Mouse (Mus musculus): Measurements from ENCODE around the gene BC107364. TPM values are rescaled to one million over a fixed set of nuclear protein-coding genes. Genes with fewer than 3 reads are reported as not detected.
"Not testable (repeated sequence)": the region's sequence is repeated elsewhere in the genome, so short reads cannot be mapped to it uniquely, and the experiment has no call there.

The BC107364 gene
- 0.05 TPM in 1 of 2 replicates, not detected in the other for polyA plus RNA-seq (2012; rRNA removed)

DNA sequence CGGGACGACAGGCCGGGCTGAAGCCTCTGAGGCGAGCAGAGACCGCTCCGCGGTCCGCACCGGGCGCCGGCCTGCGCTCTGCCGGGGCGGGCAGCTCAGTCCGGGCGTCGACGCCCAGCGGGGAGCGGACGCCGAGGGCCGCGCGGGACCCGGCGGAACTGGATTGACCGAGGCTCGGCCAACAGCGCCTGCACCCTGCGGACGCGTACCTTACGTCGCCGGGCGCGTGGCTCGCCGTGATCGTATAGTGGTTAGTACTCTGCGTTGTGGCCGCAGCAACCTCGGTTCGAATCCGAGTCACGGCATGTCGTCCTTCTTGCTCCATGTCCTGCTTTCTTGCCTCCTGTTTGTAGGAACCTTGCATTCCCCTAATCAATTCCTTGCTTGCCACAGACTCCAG lies at the start of gene BC107364:
Gene BC107364 (minus strand): TSS at position 45 of the 400 bp plus-strand sequence.
- not testable (repeated sequence) for DNase-seq (ENCODE audit: low read depth)

DNA sequence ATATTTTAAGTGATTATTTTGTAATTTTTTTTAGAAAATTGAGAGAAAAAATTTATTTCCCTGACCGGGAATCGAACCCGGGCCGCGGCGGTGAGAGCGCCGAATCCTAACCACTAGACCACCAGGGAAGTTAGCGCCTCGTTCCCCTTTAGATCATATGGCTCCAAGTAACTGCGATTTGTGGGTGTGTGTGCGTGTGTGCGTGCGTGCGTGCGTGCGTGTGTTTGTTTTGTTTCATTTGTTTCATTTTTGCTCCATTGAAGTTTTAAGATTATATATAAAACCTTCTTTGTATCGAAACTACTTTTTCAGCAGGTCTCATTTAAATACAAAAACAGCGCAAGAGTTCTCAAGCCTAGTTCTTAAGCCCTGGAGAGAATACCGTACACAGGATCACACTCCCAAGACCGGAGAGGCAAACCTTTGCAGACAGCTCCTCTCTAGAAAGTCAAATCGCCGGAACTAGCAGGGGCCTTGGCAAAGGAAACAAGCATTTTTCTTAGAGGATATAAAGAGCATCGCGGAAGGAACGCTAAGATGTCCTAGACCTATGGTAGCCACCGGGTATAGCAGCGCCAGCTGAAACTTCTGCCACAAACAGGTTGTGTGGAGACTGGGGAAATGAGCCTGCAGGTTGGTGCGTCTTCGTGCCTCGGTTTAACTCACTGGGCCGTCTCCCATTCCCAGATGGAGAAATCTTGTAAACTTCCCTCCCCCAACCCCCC lies 49.4 kb upstream of the BC107364 start:
- peak; percentile 92 for DNase-seq (ENCODE audit: low read depth)
- TF ChIP-seq POLR2A (IDR thresholded peaks at IDR 0.05; ENCODE audit: borderline replicate concordance, extremely low read depth, insufficient read depth, insufficient read length, poor library complexity, severe bottlenecking): no peak
- TF ChIP-seq CTCF (IDR thresholded peaks at IDR 0.05; ENCODE audit: borderline replicate concordance, extremely low read depth, insufficient read depth, insufficient read length): no peak

DNA sequence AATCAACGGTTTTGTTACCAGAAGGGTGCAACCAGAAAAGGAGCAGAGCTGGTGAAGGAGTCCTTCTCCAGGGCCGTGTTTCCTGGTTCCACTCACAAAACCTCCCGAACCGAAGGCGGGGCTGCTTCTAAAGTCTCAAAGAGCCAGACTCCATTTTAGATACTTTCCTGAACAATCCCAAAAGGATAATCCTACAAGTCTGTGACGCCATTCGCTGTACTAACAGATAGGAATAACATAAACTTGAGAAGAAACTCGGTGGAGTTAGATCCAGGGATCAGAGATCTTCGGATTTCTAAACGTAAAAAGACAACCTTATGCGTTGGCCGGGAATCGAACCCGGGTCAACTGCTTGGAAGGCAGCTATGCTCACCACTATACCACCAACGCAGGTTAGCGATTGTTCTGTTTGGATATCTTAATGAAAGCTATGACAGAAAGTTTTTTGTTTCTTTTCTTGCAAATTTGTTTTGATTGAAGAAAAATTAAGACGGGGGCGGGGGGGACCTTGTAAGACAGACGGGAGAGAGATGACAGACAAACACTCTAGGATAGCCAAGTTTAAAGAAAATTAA lies 48.7 kb upstream of the BC107364 start:
- TF ChIP-seq CTCF (IDR thresholded peaks at IDR 0.05; ENCODE audit: borderline replicate concordance, extremely low read depth, insufficient read depth, insufficient read length): no peak
- no peak for TF ChIP-seq POLR2A (IDR thresholded peaks at IDR 0.05; ENCODE audit: borderline replicate concordance, extremely low read depth, insufficient read depth, insufficient read length, poor library complexity, severe bottlenecking)
- DNase-seq (ENCODE audit: low read depth): peak; percentile 90

DNA sequence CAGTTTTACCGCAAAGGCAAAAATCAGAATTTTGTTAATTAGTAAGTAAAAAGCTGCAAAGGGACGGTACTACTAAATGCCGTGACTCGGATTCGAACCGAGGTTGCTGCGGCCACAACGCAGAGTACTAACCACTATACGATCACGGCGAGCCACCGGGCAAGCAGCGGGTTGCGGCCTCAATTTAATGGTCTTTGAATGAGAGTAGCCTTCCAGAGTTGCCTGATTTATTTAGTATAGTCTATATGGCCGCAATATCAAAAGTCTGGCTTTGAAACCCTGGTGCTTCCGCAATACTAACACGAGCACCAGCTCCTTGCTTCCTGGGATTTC lies 48.1 kb upstream of the BC107364 start:
- DNase-seq (ENCODE audit: low read depth): peak; percentile 94
- TF ChIP-seq CTCF (IDR thresholded peaks at IDR 0.05; ENCODE audit: borderline replicate concordance, extremely low read depth, insufficient read depth, insufficient read length) (no peak), POLR2A (IDR thresholded peaks at IDR 0.05; ENCODE audit: borderline replicate concordance, extremely low read depth, insufficient read depth, insufficient read length, poor library complexity, severe bottlenecking) (no peak)

DNA sequence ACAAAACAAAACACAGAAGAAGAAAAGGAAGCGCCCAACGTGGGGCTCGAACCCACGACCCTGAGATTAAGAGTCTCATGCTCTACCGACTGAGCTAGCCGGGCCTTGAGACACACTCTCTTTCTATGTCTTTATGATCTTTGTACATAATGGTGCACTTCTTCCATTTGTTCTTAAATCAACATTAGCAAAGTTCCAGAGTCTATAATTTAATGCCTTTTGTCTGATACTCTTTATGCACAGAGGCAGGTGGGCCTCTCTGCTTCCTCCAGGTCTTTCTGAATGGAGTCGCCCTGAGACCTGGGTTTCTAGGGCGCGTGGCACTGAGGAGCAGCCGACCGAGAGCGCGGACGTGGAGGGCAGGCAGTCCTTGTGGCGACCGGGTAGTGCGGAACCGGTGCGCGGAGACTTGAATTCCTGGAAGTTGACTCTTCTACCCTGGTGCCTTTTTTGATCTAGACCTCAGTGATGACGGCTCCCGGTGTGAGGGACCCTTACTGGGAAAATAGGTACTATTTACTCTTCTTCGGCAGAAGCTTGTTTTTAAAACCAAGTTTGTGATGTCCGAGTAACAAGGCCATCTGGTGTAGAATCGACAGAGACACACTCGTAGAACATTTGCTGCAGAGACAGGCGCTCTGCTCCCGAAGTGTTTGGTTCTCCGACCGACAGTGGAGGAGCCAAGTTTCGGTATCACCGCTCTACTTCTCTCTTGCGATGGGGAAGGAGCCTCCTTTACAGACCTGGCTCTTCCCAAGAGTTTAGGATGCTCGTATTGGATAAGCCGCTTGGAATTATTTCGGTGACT lies 47.6 kb upstream of the BC107364 start:
- TF ChIP-seq POLR2A (IDR thresholded peaks at IDR 0.05; ENCODE audit: borderline replicate concordance, extremely low read depth, insufficient read depth, insufficient read length, poor library complexity, severe bottlenecking): no peak
- no peak for TF ChIP-seq CTCF (IDR thresholded peaks at IDR 0.05; ENCODE audit: borderline replicate concordance, extremely low read depth, insufficient read depth, insufficient read length)
- peak; percentile 91 for DNase-seq (ENCODE audit: low read depth)

DNA sequence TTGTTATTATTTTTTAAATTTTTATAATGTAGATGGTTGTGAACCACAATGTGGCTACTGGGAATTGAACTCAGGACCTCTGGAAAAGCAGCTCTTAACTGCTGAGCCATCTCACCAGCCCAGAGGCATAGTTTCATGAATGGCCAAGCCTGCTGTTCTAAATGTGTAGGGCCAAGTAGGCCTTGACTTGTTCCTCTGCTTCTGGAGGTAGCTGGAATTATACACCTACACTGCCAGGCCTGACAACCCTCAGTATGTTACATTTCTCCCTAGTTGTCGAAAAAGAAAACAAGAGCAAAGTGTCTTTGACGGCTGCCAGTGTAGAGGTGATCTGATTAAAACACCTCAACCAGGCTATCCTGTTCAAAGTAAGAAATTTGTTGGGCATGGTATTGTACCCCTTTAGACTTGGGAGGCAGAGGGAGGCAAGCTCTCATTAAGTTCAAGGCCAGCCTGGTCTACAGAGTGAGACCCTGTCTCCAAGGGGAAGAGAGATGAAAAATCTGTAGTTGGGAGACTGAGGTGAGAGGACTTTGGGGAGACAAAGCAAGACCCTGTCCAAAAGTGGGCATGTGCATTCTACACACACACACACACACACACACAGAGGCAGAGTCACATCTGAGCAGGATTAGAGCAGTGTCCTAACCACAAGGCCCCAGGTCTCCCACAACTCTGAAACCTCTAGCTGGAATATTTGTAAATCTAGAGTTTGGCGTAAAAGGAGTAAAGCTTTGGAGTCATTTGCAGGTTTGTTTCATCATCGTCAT lies 46.6 kb upstream of the BC107364 start:
- TF ChIP-seq CTCF (IDR thresholded peaks at IDR 0.05; ENCODE audit: borderline replicate concordance, extremely low read depth, insufficient read depth, insufficient read length) (no peak), POLR2A (IDR thresholded peaks at IDR 0.05; ENCODE audit: borderline replicate concordance, extremely low read depth, insufficient read depth, insufficient read length, poor library complexity, severe bottlenecking) (no peak)
- no peak for DNase-seq (ENCODE audit: low read depth)

DNA sequence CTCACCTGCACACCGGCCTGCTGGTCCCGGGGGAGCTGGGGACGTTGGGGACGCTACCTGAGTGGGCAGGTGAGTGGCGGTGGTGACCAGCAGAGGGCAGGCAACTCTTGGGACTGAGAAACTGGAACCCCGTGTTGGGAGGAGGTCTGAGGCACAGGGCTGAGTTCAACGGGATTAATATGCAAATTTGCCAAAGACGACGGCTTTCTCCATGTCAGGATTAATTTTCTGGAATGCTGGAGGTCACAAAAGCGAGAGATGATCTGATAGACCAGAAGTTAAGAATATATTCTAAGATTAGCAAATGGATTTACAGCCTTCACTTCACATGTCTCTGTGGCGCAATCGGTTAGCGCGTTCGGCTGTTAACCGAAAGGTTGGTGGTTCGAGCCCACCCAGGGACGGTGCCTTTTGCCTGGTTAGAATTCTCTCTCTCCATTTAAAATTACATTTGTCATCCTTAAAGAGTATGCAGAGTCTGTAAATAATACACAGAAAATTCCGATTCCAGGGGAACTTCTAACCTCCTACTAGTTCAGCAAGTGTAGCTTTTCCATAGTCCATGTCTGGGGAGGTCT lies 45.4 kb upstream of the BC107364 start:
- DNase-seq (ENCODE audit: low read depth): peak; percentile 83
- TF ChIP-seq POLR2A (IDR thresholded peaks at IDR 0.05; ENCODE audit: borderline replicate concordance, extremely low read depth, insufficient read depth, insufficient read length, poor library complexity, severe bottlenecking): no peak
- TF ChIP-seq CTCF (IDR thresholded peaks at IDR 0.05; ENCODE audit: borderline replicate concordance, extremely low read depth, insufficient read depth, insufficient read length): peak; percentile 44; the same call in 1 of the 2 replicates

DNA sequence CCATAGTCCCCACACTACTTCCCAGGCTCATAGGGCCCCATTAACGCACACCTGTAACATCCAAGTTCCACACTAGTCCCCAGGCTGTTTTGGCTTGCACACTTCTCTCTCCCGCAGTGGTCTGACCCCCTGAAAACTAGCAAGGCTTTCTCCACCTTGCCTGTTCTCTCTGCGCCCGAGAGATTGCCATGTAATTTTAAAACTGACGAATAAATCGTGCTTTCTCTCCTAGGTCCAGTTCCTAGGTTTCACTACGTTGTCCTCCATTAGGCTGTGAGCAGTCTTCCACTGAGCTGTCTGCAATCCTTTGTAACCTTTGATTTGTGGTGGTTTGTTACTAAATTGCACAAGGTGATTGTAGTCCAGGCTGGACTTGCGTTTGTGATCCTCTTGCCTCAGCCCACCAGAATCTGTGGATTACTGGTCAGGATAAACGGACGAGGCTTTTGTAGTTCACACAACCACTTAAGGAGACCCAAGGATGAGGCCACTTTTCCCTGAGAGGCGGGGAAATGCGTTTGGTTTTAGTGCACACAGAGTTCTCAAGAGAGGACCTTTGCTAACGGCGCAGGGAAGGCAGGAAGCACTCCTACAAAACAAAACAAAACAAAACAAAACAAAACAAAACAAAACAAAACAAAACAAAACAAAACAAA lies 44.6 kb upstream of the BC107364 start:
- DNase-seq (ENCODE audit: low read depth): not testable (repeated sequence)

DNA sequence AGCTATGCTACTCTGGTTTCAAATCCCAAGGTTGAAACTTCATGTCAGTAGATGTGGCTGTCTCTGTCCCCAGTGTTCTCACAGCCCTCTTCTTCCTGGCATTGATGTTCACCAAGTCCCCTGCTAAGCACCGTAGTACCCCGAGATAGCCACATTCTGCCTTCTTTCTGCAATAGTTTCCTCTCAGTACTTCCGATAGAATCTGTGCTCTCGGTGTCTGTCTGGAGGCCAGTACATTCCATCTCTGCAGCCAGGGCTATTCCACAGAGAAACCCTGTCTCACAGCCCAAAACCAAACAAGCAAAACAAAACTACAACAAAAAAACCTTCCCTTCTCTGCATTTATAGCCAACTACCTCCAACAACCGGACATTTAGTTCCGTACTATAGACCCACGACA lies 44.1 kb upstream of the BC107364 start:
- DNase-seq (ENCODE audit: low read depth): no peak

DNA sequence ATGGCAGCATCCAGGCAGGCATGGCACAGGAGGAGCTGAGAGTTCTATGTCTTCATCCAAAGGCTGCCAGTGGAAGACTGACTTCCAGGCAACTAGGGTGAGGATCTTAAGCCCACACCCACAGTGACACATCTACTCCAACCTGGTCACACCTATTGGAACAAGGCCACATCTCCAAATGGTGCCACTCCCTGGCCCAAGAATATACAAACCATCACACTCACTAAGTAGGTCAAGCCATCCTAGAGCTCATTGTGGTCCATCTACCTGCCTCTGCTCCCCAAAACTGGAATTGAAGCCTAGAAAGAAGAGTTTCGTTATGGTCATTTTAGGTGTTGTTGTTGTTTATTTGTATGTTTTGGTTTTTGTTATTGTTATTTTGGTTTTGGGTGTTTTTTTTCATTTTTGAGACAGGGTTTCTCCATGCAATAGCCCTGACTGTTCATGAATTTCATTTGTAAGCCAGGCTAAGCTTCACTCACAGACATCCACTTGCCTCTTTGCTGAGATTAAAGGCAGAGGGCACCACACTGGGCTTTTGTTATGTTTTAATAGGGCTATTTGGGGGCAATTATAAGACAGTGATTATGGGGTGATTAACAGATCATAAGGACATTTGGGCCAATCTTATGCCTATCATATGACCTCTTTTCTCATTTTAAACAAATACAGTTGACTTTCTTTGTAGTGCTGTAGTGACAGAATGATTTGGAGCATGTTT lies 43.5 kb upstream of the BC107364 start:
- DNase-seq (ENCODE audit: low read depth): no peak
- TF ChIP-seq POLR2A (IDR thresholded peaks at IDR 0.05; ENCODE audit: borderline replicate concordance, extremely low read depth, insufficient read depth, insufficient read length, poor library complexity, severe bottlenecking) (no peak), CTCF (IDR thresholded peaks at IDR 0.05; ENCODE audit: borderline replicate concordance, extremely low read depth, insufficient read depth, insufficient read length) (no peak)

More for the DNA sequence above, 44.1 kb upstream of the BC107364 start:
- TF ChIP-seq POLR2A (IDR thresholded peaks at IDR 0.05; ENCODE audit: borderline replicate concordance, extremely low read depth, insufficient read depth, insufficient read length, poor library complexity, severe bottlenecking): no peak
- TF ChIP-seq CTCF (IDR thresholded peaks at IDR 0.05; ENCODE audit: borderline replicate concordance, extremely low read depth, insufficient read depth, insufficient read length): no peak
